Mouse (Mus musculus): Measurements from ENCODE around the gene Tmem229a. TPM values are rescaled to one million over a fixed set of nuclear protein-coding genes. Genes with fewer than 3 reads are reported as not detected.

Tmem229a gene
- polyA plus RNA-seq (2015; fragmentation: Nextera tagmentation; extraction: Ambion mirVana) = 0.05 and 0.10 TPM in 2 replicates

DNA sequence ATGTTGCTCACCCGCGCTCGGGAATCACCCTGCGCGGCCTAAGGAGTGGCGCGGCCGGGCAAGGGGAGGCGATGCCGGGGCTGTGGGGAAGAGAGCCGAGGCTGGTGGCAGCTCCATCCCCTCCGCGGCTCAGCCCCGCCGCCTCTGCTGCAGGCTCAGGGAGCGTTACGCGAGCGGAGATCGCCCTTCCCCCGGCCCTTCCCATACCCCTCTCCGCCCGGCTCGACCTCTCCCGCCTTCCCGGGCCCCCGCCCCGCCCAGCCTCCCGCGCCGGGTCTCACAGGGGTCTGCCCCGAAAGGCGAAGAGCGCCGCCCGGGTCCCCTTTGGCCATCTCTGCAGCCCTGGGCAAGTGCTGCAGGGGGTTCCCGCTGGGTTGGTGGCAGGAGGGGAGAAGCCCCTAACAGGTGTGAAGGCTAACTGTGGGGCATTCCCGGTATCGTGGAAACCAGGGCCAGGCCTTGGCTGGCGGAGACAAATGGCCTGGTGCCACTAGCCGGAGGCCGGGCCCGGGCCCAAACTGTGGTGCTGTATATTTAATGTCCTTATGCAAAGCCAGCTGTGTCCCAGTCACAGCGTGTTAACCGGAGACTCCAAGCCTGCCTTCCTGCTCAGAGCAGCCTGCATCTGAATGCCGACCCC, at the start of gene Tmem229a:
TSS of gene Tmem229a (minus strand) at position 352 of the 640 bp plus-strand sequence.
- H3K27me3 ChIP-seq (replicated peaks) = peaks cover 24% of the 10 kb centered on the region
- peak; percentile 70 for ATAC-seq (ENCODE audit: extremely low read depth, insufficient number of reproducible peaks, low FRiP score, low TSS enrichment)
- H3K36me3 ChIP-seq = no peaks in the 10 kb centered on the region
- H3K4me3 ChIP-seq = peak within 1 kb of the TSS; percentile 69
- no peaks in the 10 kb centered on the region for H3K9me3 ChIP-seq
- H3K9ac ChIP-seq = peak within 1 kb of the TSS; percentile 79
- H3K27ac ChIP-seq (replicated peaks) = no peak within 1 kb of the TSS
- WGBS = 1% methylated on average over 46 of the region's 46 CpGs
- H3K4me1 ChIP-seq = peaks cover 11% of the 10 kb centered on the region
- peak within 1 kb of the TSS; percentile 100 for H3K4me2 ChIP-seq

DNA sequence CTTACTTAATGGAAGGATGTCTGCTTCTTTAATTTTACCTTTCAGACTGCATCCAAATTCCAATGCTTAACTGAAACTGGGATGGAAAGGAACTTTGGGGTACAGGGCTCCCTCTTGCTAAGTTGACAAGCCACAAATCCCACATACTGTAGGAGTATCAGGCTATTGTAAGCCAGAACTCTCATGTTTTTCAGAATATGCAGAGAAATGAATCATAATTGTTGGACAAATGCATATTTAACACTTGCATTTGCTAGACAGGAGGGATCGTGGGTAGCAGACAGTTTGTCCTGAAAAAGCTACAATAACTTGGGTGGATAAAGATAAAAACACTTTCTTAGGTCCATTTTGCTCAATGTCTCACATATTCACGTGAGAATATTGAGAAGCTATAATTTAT, 37.7 kb upstream of the Tmem229a start:
- Histone ChIP-seq H3K4me2 (no peak overlapping the region), H3K9me3 (no peaks in the 10 kb centered on the region), H3K4me3 (no peak overlapping the region), H3K36me3 (no peaks in the 10 kb centered on the region), H3K27ac (replicated peaks) (no peak overlapping the region), H3K4me1 (no peaks in the 10 kb centered on the region), H3K27me3 (replicated peaks) (no peaks in the 10 kb centered on the region), H3K9ac (no peak overlapping the region)
- 53% methylated on average over 2 of the region's 2 CpGs for WGBS
- ATAC-seq (ENCODE audit: extremely low read depth, insufficient number of reproducible peaks, low FRiP score, low TSS enrichment) = no peak

DNA sequence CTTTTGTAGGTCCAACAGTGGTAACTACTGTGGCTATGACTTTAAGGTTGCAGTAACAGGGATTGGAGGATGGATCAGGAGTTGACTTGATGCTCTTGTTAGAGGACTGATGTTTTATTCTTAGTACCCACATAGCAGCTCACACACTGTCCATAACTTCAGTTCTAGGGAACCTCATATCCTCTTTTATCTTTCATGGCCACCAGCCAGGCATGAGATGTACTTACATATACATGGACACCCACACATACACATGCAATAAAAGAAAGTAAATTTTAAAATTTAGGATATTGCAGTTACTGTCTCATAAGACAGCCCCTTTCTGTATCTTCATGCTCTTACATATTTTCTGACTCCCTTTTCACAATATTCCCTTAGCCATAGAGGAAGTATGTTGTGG, 33.7 kb upstream of the Tmem229a start:
- Histone ChIP-seq H3K27me3 (replicated peaks) (no peaks in the 10 kb centered on the region), H3K36me3 (no peaks in the 10 kb centered on the region)

DNA sequence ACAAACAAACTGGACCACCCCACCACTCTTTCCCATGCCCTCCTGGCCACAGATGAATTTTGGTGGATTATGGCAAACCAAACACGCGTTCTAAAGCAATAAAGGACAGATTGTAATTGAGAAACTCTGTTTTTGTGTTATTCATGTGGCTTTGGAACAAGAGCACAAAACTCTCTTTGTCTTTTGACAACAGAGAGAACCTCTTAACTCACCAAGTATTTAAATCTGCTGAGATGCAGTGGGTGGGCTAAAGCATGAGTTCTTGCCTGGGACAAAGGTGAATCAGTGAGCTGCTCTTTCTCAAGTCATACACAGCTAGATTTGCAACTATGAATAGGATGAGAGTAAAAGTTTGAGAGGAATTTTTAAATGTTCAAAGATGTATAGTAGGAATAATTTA, 20.1 kb upstream of the Tmem229a start:
- H3K27ac ChIP-seq (replicated peaks) = no peak overlapping the region
- ATAC-seq (ENCODE audit: extremely low read depth, insufficient number of reproducible peaks, low FRiP score, low TSS enrichment) = no peak
- H3K27me3 ChIP-seq (replicated peaks) = no peaks in the 10 kb centered on the region
- 0 out of 2 replicates have a peak, but pooled peaks cover 2% of the 10 kb centered on the region for H3K4me1 ChIP-seq
- H3K9ac ChIP-seq = no peak overlapping the region
- WGBS = 69% methylated on average over 2 of the region's 2 CpGs
- H3K36me3 ChIP-seq = no peaks in the 10 kb centered on the region
- H3K9me3 ChIP-seq = no peaks in the 10 kb centered on the region
- no peak overlapping the region for H3K4me2 ChIP-seq
- H3K4me3 ChIP-seq = no peak overlapping the region

More for the DNA sequence above, 33.7 kb upstream of the Tmem229a start:
- ATAC-seq (ENCODE audit: extremely low read depth, insufficient number of reproducible peaks, low FRiP score, low TSS enrichment) = no peak
- H3K9ac ChIP-seq = no peak overlapping the region
- H3K9me3 ChIP-seq = no peaks in the 10 kb centered on the region
- H3K4me2 ChIP-seq = no peak overlapping the region
- H3K4me1 ChIP-seq = no peaks in the 10 kb centered on the region
- no peak overlapping the region for H3K27ac ChIP-seq (replicated peaks)
- H3K4me3 ChIP-seq = no peak overlapping the region

DNA sequence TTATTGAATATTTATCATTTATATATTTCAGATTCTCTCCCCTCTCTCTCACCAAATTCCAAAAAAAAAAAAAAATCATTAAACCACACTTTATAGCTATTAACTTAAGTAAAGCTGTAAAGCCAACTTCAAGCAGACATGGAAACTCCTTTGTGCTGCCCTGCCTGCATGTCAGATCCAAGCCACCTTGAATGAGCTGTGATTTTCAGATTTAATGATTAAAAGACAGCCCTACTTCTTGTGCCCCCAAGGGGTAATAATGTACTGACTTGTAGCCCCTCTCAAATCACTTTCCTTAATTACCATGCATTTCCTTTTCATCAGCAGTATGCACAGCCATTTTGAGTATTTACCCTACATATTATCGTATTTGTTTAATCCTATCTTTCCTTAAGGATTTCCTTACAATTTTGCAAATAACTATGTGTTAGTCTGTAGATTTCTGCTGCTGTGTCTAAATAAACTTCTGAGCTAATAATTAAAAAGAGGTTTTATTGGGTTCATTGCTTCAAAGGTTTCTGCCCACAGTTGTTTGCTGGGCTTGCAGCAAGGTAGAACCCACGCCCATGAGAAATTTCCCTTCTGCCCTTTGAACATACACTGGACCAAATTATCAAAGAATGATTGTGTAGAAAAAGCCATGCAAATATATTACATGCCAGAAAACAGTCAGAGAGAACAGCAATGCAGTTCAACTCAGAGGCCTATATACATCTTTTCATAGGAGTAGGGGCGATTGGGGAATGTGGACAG, 12.6 kb upstream of the Tmem229a start:
- H3K4me1 ChIP-seq = 0 out of 2 replicates have a peak, but pooled peaks cover 2% of the 10 kb centered on the region
- no peaks in the 10 kb centered on the region for H3K27me3 ChIP-seq (replicated peaks)
- H3K27ac ChIP-seq (replicated peaks) = no peak overlapping the region
- WGBS = 74% methylated on average over 3 of the region's 3 CpGs
- H3K4me2 ChIP-seq = no peak overlapping the region
- H3K36me3 ChIP-seq = no peaks in the 10 kb centered on the region
- no peak overlapping the region for H3K9ac ChIP-seq
- ATAC-seq (ENCODE audit: extremely low read depth, insufficient number of reproducible peaks, low FRiP score, low TSS enrichment) = no peak
- no peak overlapping the region for H3K4me3 ChIP-seq
- no peaks in the 10 kb centered on the region for H3K9me3 ChIP-seq

DNA sequence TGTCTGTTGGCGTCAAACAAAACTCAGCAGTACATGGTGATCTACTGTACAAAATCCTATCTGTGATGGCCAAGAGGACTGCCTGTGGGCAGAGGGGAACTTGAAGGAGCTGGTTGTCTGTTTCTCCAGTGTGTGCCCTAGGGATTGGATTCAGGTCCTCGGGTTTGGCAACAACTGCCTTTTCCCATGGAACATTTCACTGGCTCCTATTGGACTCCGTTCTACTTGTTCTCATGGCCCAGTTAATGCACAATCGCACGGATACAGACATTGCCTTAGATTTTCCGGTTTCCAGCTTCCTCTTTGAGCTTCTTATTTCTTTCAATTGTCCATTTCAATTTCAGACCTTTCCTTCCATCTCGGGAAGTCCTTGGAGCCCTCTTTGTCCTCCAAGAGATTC, 11.6 kb upstream of the Tmem229a start:
- 78% methylated on average over 7 of the region's 7 CpGs for WGBS
- Histone ChIP-seq H3K9me3 (no peaks in the 10 kb centered on the region), H3K27ac (replicated peaks) (no peak overlapping the region), H3K9ac (no peak overlapping the region), H3K4me1 (0 out of 2 replicates have a peak, but pooled peaks cover 2% of the 10 kb centered on the region), H3K4me2 (no peak overlapping the region), H3K27me3 (replicated peaks) (no peaks in the 10 kb centered on the region), H3K4me3 (no peak overlapping the region), H3K36me3 (no peaks in the 10 kb centered on the region)
- ATAC-seq (ENCODE audit: extremely low read depth, insufficient number of reproducible peaks, low FRiP score, low TSS enrichment) = no peak

DNA sequence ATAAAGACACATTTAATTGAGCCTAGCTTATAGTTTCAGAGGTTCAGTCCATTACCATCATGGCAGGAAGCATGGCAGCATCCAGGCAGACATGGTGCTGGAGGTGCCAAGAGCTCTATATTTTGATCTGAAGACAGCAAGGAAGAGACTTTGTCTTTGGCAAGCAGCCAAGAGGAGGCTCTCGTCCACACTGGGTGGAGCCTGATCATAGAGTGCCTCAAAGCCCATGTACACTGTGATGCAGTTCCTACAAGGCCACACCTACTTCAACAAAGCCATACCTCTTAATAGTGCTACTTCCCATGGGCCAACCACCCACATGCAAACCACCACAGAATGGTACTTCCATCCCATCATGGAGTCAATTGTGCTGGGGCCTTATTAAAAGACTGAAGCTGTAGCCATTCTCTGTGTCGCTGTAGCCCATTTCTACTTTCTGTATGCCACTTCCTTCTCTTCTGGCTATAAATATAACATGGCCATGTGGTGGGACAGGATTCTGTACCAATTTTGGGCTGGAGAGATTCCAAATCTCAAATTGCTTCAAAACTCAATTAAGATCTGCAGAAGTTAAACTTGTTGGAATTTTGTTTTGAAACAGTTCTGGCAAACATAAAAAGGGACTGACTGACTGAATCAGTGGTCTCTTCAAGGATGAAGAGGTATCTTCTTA, 10.0 kb upstream of the Tmem229a start:
- Histone ChIP-seq H3K4me2 (no peak overlapping the region), H3K4me1 (no peaks in the 10 kb centered on the region), H3K4me3 (no peak overlapping the region), H3K9ac (no peak overlapping the region), H3K9me3 (no peaks in the 10 kb centered on the region), H3K36me3 (no peaks in the 10 kb centered on the region), H3K27me3 (replicated peaks) (no peaks in the 10 kb centered on the region), H3K27ac (replicated peaks) (no peak overlapping the region)
- ATAC-seq (ENCODE audit: extremely low read depth, insufficient number of reproducible peaks, low FRiP score, low TSS enrichment) = no peak
- WGBS = 59% methylated on average over 2 of the region's 2 CpGs

DNA sequence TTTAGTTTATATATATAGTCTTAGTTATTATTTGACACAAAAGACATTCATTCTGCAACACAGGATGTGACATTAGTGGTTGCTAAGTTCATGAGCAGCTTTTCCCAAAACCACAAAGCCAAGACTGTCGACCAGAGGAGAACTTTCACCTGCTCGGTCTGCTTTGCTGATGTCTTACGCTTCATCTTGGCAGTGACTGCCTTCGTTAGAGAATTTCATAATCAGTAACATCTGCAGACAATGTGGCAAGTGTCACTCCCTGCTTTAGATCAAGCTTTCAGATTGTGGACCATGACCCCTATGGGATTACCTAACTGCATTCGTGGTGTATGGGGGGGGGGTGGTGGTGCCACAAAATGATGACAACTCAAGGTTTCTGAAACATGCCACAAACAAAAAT, 7.7 kb upstream of the Tmem229a start:
- no peak overlapping the region for H3K4me3 ChIP-seq
- no peak for ATAC-seq (ENCODE audit: extremely low read depth, insufficient number of reproducible peaks, low FRiP score, low TSS enrichment)
- H3K4me2 ChIP-seq = no peak overlapping the region
- no peaks in the 10 kb centered on the region for H3K36me3 ChIP-seq
- no peaks in the 10 kb centered on the region for H3K9me3 ChIP-seq
- no peaks in the 10 kb centered on the region for H3K27me3 ChIP-seq (replicated peaks)
- WGBS = 72% methylated on average over 5 of the region's 5 CpGs
- H3K27ac ChIP-seq (replicated peaks) = no peak overlapping the region
- H3K9ac ChIP-seq = no peak overlapping the region
- H3K4me1 ChIP-seq = no peaks in the 10 kb centered on the region

DNA sequence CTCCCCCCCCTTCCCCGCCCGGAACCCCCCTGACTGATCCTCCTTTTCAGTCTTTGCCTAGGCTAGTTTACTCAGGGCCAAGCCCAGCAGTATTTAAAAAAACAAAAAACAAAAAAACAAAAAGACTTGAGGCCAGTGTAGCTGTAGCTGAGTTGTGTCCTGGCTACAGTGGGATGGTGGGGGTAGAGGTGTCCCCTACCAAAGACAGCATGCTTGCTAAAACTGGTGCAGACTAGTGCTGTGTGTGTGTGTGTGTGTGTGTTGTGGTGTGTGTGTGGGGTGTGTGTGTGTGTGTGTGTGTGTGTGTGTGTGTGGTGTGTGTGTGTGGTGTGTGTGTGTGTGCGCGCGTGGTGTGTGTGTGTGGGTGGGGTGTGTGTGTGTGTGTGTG, 483 bp upstream of the Tmem229a start:
- Histone ChIP-seq H3K9ac (no peak overlapping the region), H3K4me2 (peak overlapping the region; percentile 100), H3K27ac (replicated peaks) (no peak overlapping the region), H3K4me1 (peaks cover 11% of the 10 kb centered on the region), H3K27me3 (replicated peaks) (peaks cover 24% of the 10 kb centered on the region), H3K4me3 (peak overlapping the region; percentile 69), H3K36me3 (no peaks in the 10 kb centered on the region), H3K9me3 (no peaks in the 10 kb centered on the region)
- no peak for ATAC-seq (ENCODE audit: extremely low read depth, insufficient number of reproducible peaks, low FRiP score, low TSS enrichment)
- WGBS = 4% methylated on average over 2 of the region's 5 CpGs

DNA sequence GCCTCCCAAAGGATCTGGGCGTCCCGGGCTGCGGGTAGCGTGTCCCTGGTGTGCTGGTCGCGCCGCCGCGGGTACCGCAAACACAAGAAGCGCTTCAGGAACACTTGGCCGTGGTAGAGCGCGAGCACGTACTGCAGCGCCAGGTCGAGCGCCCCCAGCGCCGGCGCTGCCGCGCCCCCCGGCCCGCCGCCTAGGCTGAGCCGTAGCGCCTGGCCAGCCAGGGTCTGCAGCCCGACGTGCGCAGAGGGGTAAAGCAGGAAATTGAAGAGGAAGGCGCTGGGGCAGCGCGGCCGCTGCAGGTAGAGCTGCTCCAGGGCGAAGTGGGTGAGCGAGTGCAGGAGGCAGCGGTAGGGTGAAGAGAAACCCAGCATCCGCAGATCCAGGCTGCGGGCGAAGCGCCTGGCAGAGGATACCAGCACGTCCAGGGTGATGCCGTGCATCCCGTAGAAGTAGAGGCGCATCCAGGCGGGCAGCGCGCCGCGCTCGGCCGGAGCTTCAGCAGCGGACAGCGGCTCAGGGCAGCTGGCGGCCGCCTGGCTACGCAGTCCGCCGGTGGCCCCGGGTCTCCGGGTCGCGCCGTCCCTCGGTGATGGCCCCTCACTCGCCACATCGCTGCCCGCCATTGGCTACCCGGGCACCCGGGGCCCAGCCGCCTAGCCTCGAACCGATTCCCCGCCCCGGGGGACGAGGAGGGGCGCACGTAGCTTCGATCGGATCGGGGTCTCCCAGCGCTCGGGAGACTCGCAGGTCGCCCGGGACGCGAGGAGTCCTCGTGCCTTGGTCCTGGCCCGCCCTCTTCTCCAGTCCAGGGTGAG, 759 bp downstream of the Tmem229a start:
- no peaks in the 10 kb centered on the region for H3K36me3 ChIP-seq
- peak overlapping the region; percentile 69 for H3K4me3 ChIP-seq
- H3K9ac ChIP-seq = peak overlapping the region; percentile 79
- peak; percentile 45 for ATAC-seq (ENCODE audit: extremely low read depth, insufficient number of reproducible peaks, low FRiP score, low TSS enrichment)
- peaks cover 11% of the 10 kb centered on the region for H3K4me1 ChIP-seq
- under 1% methylated on average over 89 of the region's 91 CpGs for whole genome bisulfite sequencing
- H3K4me2 ChIP-seq = peak overlapping the region; percentile 100
- H3K27ac ChIP-seq (replicated peaks) = no peak overlapping the region
- peaks cover 24% of the 10 kb centered on the region for H3K27me3 ChIP-seq (replicated peaks)
- no peaks in the 10 kb centered on the region for H3K9me3 ChIP-seq

DNA sequence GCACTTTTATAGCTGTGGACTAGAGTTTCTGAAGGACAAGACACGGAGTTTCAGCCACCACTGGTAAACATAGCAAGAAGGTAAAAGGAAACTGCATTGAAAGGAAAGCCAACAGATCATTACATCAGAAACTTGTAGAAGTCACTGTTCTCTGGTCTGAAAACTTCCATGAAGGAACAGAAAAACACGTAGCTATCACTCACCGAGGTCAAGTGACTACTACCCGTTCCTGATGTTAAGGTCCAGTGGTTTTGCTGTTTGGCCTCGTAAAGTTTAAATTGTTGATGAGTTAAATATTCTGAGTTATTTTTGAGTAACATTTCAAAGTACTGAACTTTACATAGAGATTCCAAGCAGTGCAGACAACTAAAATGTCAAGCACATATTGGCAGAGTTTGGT, 2.0 kb downstream of the Tmem229a start:
- Histone ChIP-seq H3K4me3 (no peak overlapping the region), H3K4me1 (peaks cover 11% of the 10 kb centered on the region), H3K27me3 (replicated peaks) (peaks cover 24% of the 10 kb centered on the region), H3K36me3 (no peaks in the 10 kb centered on the region), H3K9ac (no peak overlapping the region), H3K9me3 (no peaks in the 10 kb centered on the region), H3K4me2 (no peak overlapping the region), H3K27ac (replicated peaks) (no peak overlapping the region)
- 76% methylated on average over 5 of the region's 5 CpGs for WGBS
- ATAC-seq (ENCODE audit: extremely low read depth, insufficient number of reproducible peaks, low FRiP score, low TSS enrichment) = no peak
